Mouse (Mus musculus) T-cell, adult 66 days (primary cell): ENCODE results near the gene Cyp2c70. TPM values are rescaled to one million over a fixed set of nuclear protein-coding genes. Genes with fewer than 3 reads are reported as not detected.

ENCODE experiments used
- total RNA-seq, 2 experiments: library from RNA; stranded (reverse); gene quantifications; 3 replicates in 1 of 2; 4 replicates in 1 of 2; pipeline ENCODE4 v1.2.4; 2023

Gene Cyp2c70
- not detected for total RNA-seq

GRCm38 (mm10) chr19:40187160-40187559 is at the start of gene Cyp2c70:
Cyp2c70 (minus strand) TSS chr19:40187333.

Other genes starting within 250 kb of the Cyp2c70 start
- gene Cyp2c37, start 194.9 kb downstream of the Cyp2c70 start, total RNA-seq: not detected
- gene Cyp2c54, start 113.5 kb downstream of the Cyp2c70 start, total RNA-seq: not detected
- not detected for gene Cyp2c50, start 97.6 kb downstream of the Cyp2c70 start, total RNA-seq
- gene Pdlim1, start 84.5 kb upstream of the Cyp2c70 start, total RNA-seq: 100 to 1,000 TPM; 185 to 196 TPM